Mouse (Mus musculus) urinary bladder, adult 18-20 months (tissue): ENCODE results near the gene Med12l.
"Not testable (repeated sequence)": the region's sequence is repeated elsewhere in the genome, so short reads cannot be mapped to it uniquely, and the experiment has no call there.

Experiments
- DNase-seq, 2 experiments: peaks; one replicate each; pipeline ENCODE4 v3.0.0; 2022; ENCODE audit warnings: low spot score in 2 of 2, mixed read lengths in 2 of 2

Med12l gene

GRCm38 (mm10) chr3:59140115-59140514, 134.5 kb downstream of the Med12l start:
- no peak for DNase-seq

- not testable (repeated sequence) for DNase-seq
These were observed 135.3 kb downstream of the Med12l start for GRCm38 (mm10) chr3:59140941-59141340.

GRCm38 (mm10) chr3:59141507-59142305, 136.1 kb downstream of the Med12l start:
- DNase-seq = no peak

- no peak for DNase-seq
These were observed 139.6 kb downstream of the Med12l start for GRCm38 (mm10) chr3:59145194-59145593.

- no peak for DNase-seq
These were observed 144.0 kb downstream of the Med12l start for GRCm38 (mm10) chr3:59149646-59150045.

GRCm38 (mm10) chr3:59150624-59151023, 145.0 kb downstream of the Med12l start:
- DNase-seq = no peak

GRCm38 (mm10) chr3:59153424-59153823, 147.8 kb downstream of the Med12l start, which contains the start of gene P2ry14:
TSS of gene P2ry14 (minus strand) at chr3:59153618.
- DNase-seq = no peak

GRCm38 (mm10) chr3:59154888-59155287, 149.3 kb downstream of the Med12l start:
- DNase-seq = no peak

- no peak for DNase-seq
These were observed 149.8 kb downstream of the Med12l start for GRCm38 (mm10) chr3:59155404-59155803.

- no peak for DNase-seq
These were observed 151.4 kb downstream of the Med12l start for GRCm38 (mm10) chr3:59157048-59157447.

GRCm38 (mm10) chr3:59160465-59160864, 154.8 kb downstream of the Med12l start:
- DNase-seq = no peak

- DNase-seq = no peak
These were observed 161.9 kb downstream of the Med12l start for GRCm38 (mm10) chr3:59167417-59168054.

- no peak for DNase-seq
These were observed 162.9 kb downstream of the Med12l start for GRCm38 (mm10) chr3:59168476-59168875.

- DNase-seq = no peak
These were observed 163.6 kb downstream of the Med12l start for GRCm38 (mm10) chr3:59169215-59169614.

GRCm38 (mm10) chr3:59169921-59170627, 164.4 kb downstream of the Med12l start:
- no peak for DNase-seq

GRCm38 (mm10) chr3:59174426-59175154, 169.0 kb downstream of the Med12l start:
- DNase-seq = no peak

GRCm38 (mm10) chr3:59175234-59175633, 169.6 kb downstream of the Med12l start:
- DNase-seq = peak in 1 of 2 experiments; percentile 25

- DNase-seq = no peak
These were observed 171.2 kb downstream of the Med12l start for GRCm38 (mm10) chr3:59176871-59177270.

GRCm38 (mm10) chr3:59181134-59181533, 175.5 kb downstream of the Med12l start:
- DNase-seq = no peak

- no peak for DNase-seq
These were observed 176.5 kb downstream of the Med12l start for GRCm38 (mm10) chr3:59182129-59182528.

GRCm38 (mm10) chr3:59185662-59186061, 180.0 kb downstream of the Med12l start:
- no peak for DNase-seq

GRCm38 (mm10) chr3:59187336-59187735, 181.7 kb downstream of the Med12l start:
- no peak for DNase-seq
